Mouse (Mus musculus) forebrain, embryonic 12.5 days (tissue): Measurements from ENCODE around the gene Clec4b2. TPM values are rescaled to one million over a fixed set of nuclear protein-coding genes. Genes with fewer than 3 reads are reported as not detected.
"Not testable (repeated sequence)": the region's sequence is repeated elsewhere in the genome, so short reads cannot be mapped to it uniquely, and the experiment has no call there.

ENCODE experiments used
- ATAC-seq: fragments of 200-750 bp; cut with Nextera tagmentation; 2 replicates; pipeline ENCODE4 v1.8.0; 2017; ENCODE audit warnings: moderate TSS enrichment; ENCODE audit not compliant: low FRiP score
- H3K27ac ChIP-seq: fragments of 300-500 bp; sonication (generic); 2 replicates; pipeline ENCODE4 v1.5.1; 2016; ENCODE audit warnings: mild to moderate bottlenecking
- H3K27me3 ChIP-seq: fragments of 300-500 bp; sonication (generic); 2 replicates; pipeline ENCODE4 v1.6.1; 2016; ENCODE audit warnings: mild to moderate bottlenecking
- H3K36me3 ChIP-seq: fragments of 300-500 bp; sonication (generic); replicated peaks from 2 replicates; pipeline ENCODE4 v1.6.1; 2016; ENCODE audit warnings: mild to moderate bottlenecking
- H3K4me1 ChIP-seq: fragments of 300-500 bp; sonication (generic); 2 replicates; pipeline ENCODE4 v1.6.1; 2016
- H3K4me2 ChIP-seq: fragments of 300-500 bp; sonication (generic); 2 replicates; pipeline ENCODE4 v1.6.1; 2016; ENCODE audit warnings: mild to moderate bottlenecking, moderate library complexity
- H3K4me3 ChIP-seq: fragments of 300-500 bp; sonication (generic); replicated peaks from 2 replicates; pipeline ENCODE4 v1.5.1; 2016; ENCODE audit warnings: mild to moderate bottlenecking
- H3K9ac ChIP-seq: fragments of 300-500 bp; sonication (generic); 2 replicates; pipeline ENCODE4 v1.6.1; 2016; ENCODE audit warnings: mild to moderate bottlenecking
- H3K9me3 ChIP-seq: fragments of 300-500 bp; sonication (generic); 2 replicates; pipeline ENCODE4 v1.6.1; 2016
- WGBS: fragments of 180-500 bp; shearing (Covaris S2); methylation state at CpG from one replicate; pipeline ENCODE4 v1.1.7; 2016; 5-methylcytosine and 5-hydroxymethylcytosine counted together
- polyA plus RNA-seq: library from polyadenylated mRNA; unstranded; fragments of >200 nt; fragmentation: Nextera tagmentation; extraction: Ambion mirVana; gene quantifications from 2 replicates; pipeline ENCODE4 v1.2.1, GENCODE M21; 2016

Gene Clec4b2
- polyA plus RNA-seq, 1 experiment from 2014 or later, result not detected

- Histone ChIP-seq H3K9me3 (no peaks in the 10 kb centered on the region), H3K27ac (no peak within 1 kb of the TSS), H3K27me3 (no peaks in the 10 kb centered on the region), H3K4me1 (no peaks in the 10 kb centered on the region), H3K36me3 (no peaks in the 10 kb centered on the region), H3K4me2 (no peak within 1 kb of the TSS), H3K9ac (no peak within 1 kb of the TSS), H3K4me3 (no peak within 1 kb of the TSS)
- WGBS, result 76% methylated on average over 3 of the region's 3 CpGs
- ATAC-seq, result no peak
Observed at GRCm38 (mm10) chr6:123229644-123230043, 57.0 kb downstream of the Clec4b2 start, which contains the start of gene Clec4n. Gene Clec4n, plus strand, starts transcription at chr6:123229843.

GRCm38 (mm10) chr6:123231149-123231548 lies 58.5 kb downstream of the Clec4b2 start:
- H3K9me3 ChIP-seq, result no peaks in the 10 kb centered on the region
- no peak for ATAC-seq
- no peak overlapping the region for H3K4me3 ChIP-seq
- H3K4me2 ChIP-seq, result no peak overlapping the region
- no peaks in the 10 kb centered on the region for H3K36me3 ChIP-seq
- no peaks in the 10 kb centered on the region for H3K27me3 ChIP-seq
- no peaks in the 10 kb centered on the region for H3K4me1 ChIP-seq
- no peak overlapping the region for H3K27ac ChIP-seq
- WGBS, result 67% methylated on average over 2 of the region's 2 CpGs
- H3K9ac ChIP-seq, result no peak overlapping the region

- Histone ChIP-seq H3K27me3 (no peaks in the 10 kb centered on the region), H3K27ac (no peak overlapping the region), H3K4me3 (no peak overlapping the region), H3K4me2 (no peak overlapping the region), H3K9me3 (no peaks in the 10 kb centered on the region), H3K36me3 (no peaks in the 10 kb centered on the region), H3K9ac (no peak overlapping the region), H3K4me1 (no peaks in the 10 kb centered on the region)
- ATAC-seq, result no peak
Observed at GRCm38 (mm10) chr6:123237582-123237981, 64.9 kb downstream of the Clec4b2 start.

GRCm38 (mm10) chr6:123244201-123244600 lies 71.5 kb downstream of the Clec4b2 start:
- WGBS, result 89% methylated on average over 5 of the region's 5 CpGs
- H3K9ac ChIP-seq, result no peak overlapping the region
- no peaks in the 10 kb centered on the region for H3K36me3 ChIP-seq
- no peak overlapping the region for H3K27ac ChIP-seq
- no peaks in the 10 kb centered on the region for H3K4me1 ChIP-seq
- no peak overlapping the region for H3K4me2 ChIP-seq
- H3K9me3 ChIP-seq, result no peaks in the 10 kb centered on the region
- ATAC-seq, result no peak
- no peak overlapping the region for H3K4me3 ChIP-seq
- H3K27me3 ChIP-seq, result no peaks in the 10 kb centered on the region

- not testable (repeated sequence) for H3K9me3 ChIP-seq, H3K4me3 ChIP-seq, H3K4me2 ChIP-seq, H3K9ac ChIP-seq, H3K4me1 ChIP-seq, H3K27me3 ChIP-seq, H3K27ac ChIP-seq, ATAC-seq, H3K36me3 ChIP-seq
- WGBS, result 83% methylated on average over 2 of the region's 2 CpGs
Observed at GRCm38 (mm10) chr6:123248862-123249261, 76.2 kb downstream of the Clec4b2 start.

GRCm38 (mm10) chr6:123252735-123253134 lies 80.0 kb downstream of the Clec4b2 start:
- no peak overlapping the region for H3K4me3 ChIP-seq
- H3K27me3 ChIP-seq, result no peaks in the 10 kb centered on the region
- H3K4me1 ChIP-seq, result no peaks in the 10 kb centered on the region
- no peak for ATAC-seq
- H3K36me3 ChIP-seq, result no peaks in the 10 kb centered on the region
- H3K27ac ChIP-seq, result no peak overlapping the region
- no peak overlapping the region for H3K4me2 ChIP-seq
- H3K9ac ChIP-seq, result no peak overlapping the region
- H3K9me3 ChIP-seq, result no peaks in the 10 kb centered on the region

Other genes starting within 250 kb of the Clec4b2 start
- gene Clec4a3, start 220.4 kb upstream of the Clec4b2 start, polyA plus RNA-seq, result 0.38 and 0.59 TPM in 2 replicates
- not detected in 2 replicates for gene Clec4a4, start 182.5 kb upstream of the Clec4b2 start, polyA plus RNA-seq
- not detected in 2 replicates for gene Clec4b1, start 122.9 kb upstream of the Clec4b2 start, polyA plus RNA-seq
- gene Clec4a2, start 66.5 kb upstream of the Clec4b2 start, polyA plus RNA-seq, result 0.73 and 0.98 TPM in 2 replicates
- 0.47 and 0.51 TPM in 2 replicates for gene Clec4n, start 57.0 kb downstream of the Clec4b2 start, polyA plus RNA-seq
- gene Clec4d, start 89.2 kb downstream of the Clec4b2 start, polyA plus RNA-seq, result not detected in 2 replicates
- not detected in 2 replicates for gene Clec4e, start 117.0 kb downstream of the Clec4b2 start, polyA plus RNA-seq
- not detected in 2 replicates for gene Vmn2r19, start 135.4 kb downstream of the Clec4b2 start, polyA plus RNA-seq
- gene Vmn2r20, start 245.2 kb downstream of the Clec4b2 start, polyA plus RNA-seq, result not detected in 2 replicates